Mouse (Mus musculus) heart, embryonic 14.5 days (tissue): ENCODE measurements around the gene Ddit4. TPM values are rescaled to one million over a fixed set of nuclear protein-coding genes. Genes with fewer than 3 reads are reported as not detected.

Source experiments
- ATAC-seq: fragments of 200-750 bp; cut with Nextera tagmentation; 2 replicates; pipeline ENCODE4 v1.8.0; 2017; ENCODE audit warnings: low read depth, moderate TSS enrichment; ENCODE audit not compliant: insufficient number of reproducible peaks, insufficient read depth, low FRiP score
- H3K27ac ChIP-seq, 2 experiments: fragments of 200-500 bp in 1 of 2; fragments of 300-500 bp in 1 of 2; sonication (generic) in 1 of 2; replicated peaks in 1 of 2; 2 replicates each; pipeline ENCODE4 v1.5.1; 2012 to 2014; ENCODE audit warnings: low read depth in 2 of 2, low read length in 2 of 2, control low read depth in 1 of 2, mild to moderate bottlenecking in 1 of 2, mixed read lengths in 1 of 2; ENCODE audit not compliant: control insufficient read depth in 1 of 2, insufficient read depth in 1 of 2
- H3K27me3 ChIP-seq: fragments of 300-500 bp; sonication (generic); 2 replicates; pipeline ENCODE4 v1.6.1; 2014; ENCODE audit warnings: mild to moderate bottlenecking, low read length, control low read depth; ENCODE audit not compliant: control insufficient read depth, insufficient read depth
- H3K36me3 ChIP-seq: fragments of 300-500 bp; sonication (generic); 2 replicates; pipeline ENCODE4 v1.6.1; 2014; ENCODE audit warnings: mild to moderate bottlenecking, control low read depth, low read length, mixed read lengths; ENCODE audit not compliant: control insufficient read depth, insufficient read depth
- H3K4me1 ChIP-seq, 2 experiments: fragments of 200-500 bp in 1 of 2; fragments of 300-500 bp in 1 of 2; sonication (generic) in 1 of 2; 2 replicates each; pipeline ENCODE4 v1.6.1; 2012 to 2014; ENCODE audit warnings: low read length in 2 of 2, control low read depth in 1 of 2, mixed read lengths in 1 of 2; ENCODE audit not compliant: control insufficient read depth in 2 of 2, insufficient read depth in 2 of 2
- H3K4me2 ChIP-seq: fragments of 300-500 bp; sonication (generic); 2 replicates; pipeline ENCODE4 v1.6.1; 2014; ENCODE audit warnings: mild to moderate bottlenecking, low read length
- H3K4me3 ChIP-seq, 2 experiments: fragments of 200-500 bp in 1 of 2; fragments of 300-500 bp in 1 of 2; sonication (generic) in 1 of 2; 2 replicates each; pipeline ENCODE4 v1.5.1; 2012 to 2014; ENCODE audit warnings: low read length in 2 of 2, mild to moderate bottlenecking in 2 of 2, control low read depth in 1 of 2, low read depth in 1 of 2, moderate library complexity in 1 of 2; ENCODE audit not compliant: control insufficient read depth in 1 of 2, insufficient read depth in 1 of 2
- H3K9ac ChIP-seq: fragments of 300-500 bp; sonication (generic); 2 replicates; pipeline ENCODE4 v1.6.1; 2014; ENCODE audit warnings: mild to moderate bottlenecking, low read length
- H3K9me3 ChIP-seq: fragments of 300-500 bp; sonication (generic); 2 replicates; pipeline ENCODE4 v1.6.1; 2016; ENCODE audit warnings: low read length, control low read depth; ENCODE audit not compliant: control insufficient read depth
- whole genome bisulfite sequencing: fragments of 180-500 bp; shearing (Covaris S2); extraction: QIAGEN DNeasy Blood & Tissue Kit; methylation state at CpG from one replicate; pipeline ENCODE4 v1.1.7; 2014; 5-methylcytosine and 5-hydroxymethylcytosine counted together
- polyA plus RNA-seq: library from polyadenylated mRNA; unstranded; fragments of >200 nt; fragmentation: Nextera tagmentation; extraction: Ambion mirVana; gene quantifications from 2 replicates; pipeline ENCODE4 v1.2.1, GENCODE M21; 2014

The Ddit4 gene
- polyA plus RNA-seq, 1 experiment from 2014 or later = 2.4 TPM

- Histone ChIP-seq H3K27ac (no peak overlapping the region), H3K9ac (no peak overlapping the region), H3K4me2 (no peak overlapping the region), H3K27me3 (no peaks in the 10 kb centered on the region), H3K36me3 (peaks cover 73% of the 10 kb centered on the region), H3K4me1 (peaks cover 20 to 34% of the 10 kb centered on the region in 2 experiments), H3K4me3 (no peak overlapping the region), H3K9me3 (no peaks in the 10 kb centered on the region)
- WGBS = 95% methylated on average over 9 of the region's 9 CpGs
- no peak for ATAC-seq
Observed at GRCm38 (mm10) chr10:59990393-59990792, 38.8 kb upstream of the Ddit4 start.

DNA sequence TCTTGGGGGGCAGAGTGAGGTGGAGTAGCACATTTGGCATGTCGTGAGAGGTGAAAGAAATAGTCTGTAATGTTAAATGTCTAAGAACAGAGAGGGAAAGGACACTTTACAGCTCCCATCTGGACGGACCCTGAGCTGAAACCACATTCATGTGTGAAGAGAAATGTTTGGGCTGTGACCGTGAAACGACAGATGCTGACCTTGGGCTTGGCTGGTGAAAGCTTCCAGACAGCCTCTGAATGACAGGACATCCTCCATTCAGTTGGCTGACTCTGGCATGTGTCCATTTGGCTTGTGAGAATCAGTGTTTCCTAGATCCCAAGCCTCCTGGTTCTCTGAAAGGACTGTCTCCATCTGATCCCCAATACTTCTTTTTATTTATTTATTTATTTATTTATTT, 36.4 kb upstream of the Ddit4 start:
- H3K9me3 ChIP-seq = no peaks in the 10 kb centered on the region
- H3K36me3 ChIP-seq = peaks cover 69% of the 10 kb centered on the region
- no peak overlapping the region for H3K4me3 ChIP-seq
- H3K9ac ChIP-seq = peak overlapping the region; percentile 5; the same call in 1 of the 2 replicates
- WGBS = 41% methylated on average over 4 of the region's 4 CpGs
- H3K27me3 ChIP-seq = no peaks in the 10 kb centered on the region
- H3K4me2 ChIP-seq = no peak overlapping the region
- H3K27ac ChIP-seq = peak overlapping the region; percentile 5 to 48; a peak in 2 of 4 replicates
- ATAC-seq = no peak
- peaks cover 20 to 32% of the 10 kb centered on the region in 2 experiments for H3K4me1 ChIP-seq

- peaks cover 38 to 44% of the 10 kb centered on the region in 2 experiments for H3K4me1 ChIP-seq
- no peak for ATAC-seq
Observed at GRCm38 (mm10) chr10:59982379-59982873, 30.8 kb upstream of the Ddit4 start.

DNA sequence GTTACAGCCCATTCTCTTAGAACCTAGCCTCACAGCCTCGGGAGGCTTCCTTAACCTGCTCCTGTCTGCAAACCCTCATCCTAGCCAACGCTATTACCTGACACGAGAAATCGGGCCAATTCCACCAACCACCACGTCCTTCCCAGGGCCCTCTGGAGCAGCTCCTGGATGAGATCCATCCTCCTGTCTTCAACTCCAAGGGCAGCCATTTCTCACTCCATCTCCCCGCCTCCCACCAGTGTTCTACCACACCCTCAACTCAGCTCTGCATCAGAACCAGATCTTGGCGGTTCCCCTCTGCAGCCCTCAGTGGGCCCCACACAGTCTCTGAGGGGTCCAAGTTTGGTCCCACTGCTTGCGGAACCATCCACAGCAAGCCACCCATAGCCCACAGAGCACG, 30.2 kb upstream of the Ddit4 start:
- Histone ChIP-seq H3K27me3 (no peaks in the 10 kb centered on the region), H3K9ac (0 out of 2 replicates have a peak overlapping the region, but pooled peaks have one; percentile 27), H3K9me3 (no peaks in the 10 kb centered on the region), H3K4me2 (peak overlapping the region; percentile 18; the same call in 1 of the 2 replicates), H3K36me3 (peaks cover 25% of the 10 kb centered on the region; the same call in 1 of the 2 replicates), H3K4me3 (no peak overlapping the region), H3K4me1 (peaks cover 42 to 44% of the 10 kb centered on the region in 2 experiments), H3K27ac (peak overlapping the region in 1 of 2 experiments; percentile 57; a peak in 2 of 4 replicates)
- WGBS = 44% methylated on average over 9 of the region's 9 CpGs
- ATAC-seq = peak; percentile 45; the same call in 1 of the 2 replicates

More at GRCm38 (mm10) chr10:59982379-59982873, 30.8 kb upstream of the Ddit4 start:
- Histone ChIP-seq H3K36me3 (peaks cover 31% of the 10 kb centered on the region), H3K9ac (no peak overlapping the region), H3K4me3 (no peak overlapping the region), H3K4me2 (no peak overlapping the region), H3K9me3 (no peaks in the 10 kb centered on the region), H3K27me3 (no peaks in the 10 kb centered on the region), H3K27ac (peak overlapping the region in 1 of 2 experiments; percentile 57; a peak in 1 of 4 replicates)
- 64% methylated on average over 12 of the region's 12 CpGs for WGBS

DNA sequence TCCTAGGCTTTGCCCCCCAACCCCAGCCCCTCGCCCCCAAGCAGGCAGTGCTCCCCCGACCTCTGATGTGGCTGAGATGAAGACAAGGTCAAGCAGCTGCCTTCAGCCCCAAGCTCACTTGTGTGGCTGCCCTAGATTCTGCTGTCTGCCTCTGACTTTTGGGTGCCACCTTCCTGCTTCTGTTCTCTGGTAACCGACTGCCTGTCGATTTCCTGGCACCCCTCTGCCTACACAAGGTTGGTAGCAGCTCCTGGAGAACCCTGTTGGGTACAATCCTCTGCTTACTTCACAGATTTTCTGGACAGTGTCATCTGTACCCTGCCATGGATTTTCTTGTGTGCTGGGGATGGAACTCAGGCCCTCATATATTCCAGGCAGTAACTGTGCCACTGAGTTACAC, 29.7 kb upstream of the Ddit4 start:
- Histone ChIP-seq H3K27ac (peak overlapping the region in 1 of 2 experiments; percentile 57; a peak in 2 of 4 replicates), H3K9me3 (no peaks in the 10 kb centered on the region), H3K9ac (0 out of 2 replicates have a peak overlapping the region, but pooled peaks have one; percentile 27), H3K36me3 (peaks cover 20% of the 10 kb centered on the region; the same call in 1 of the 2 replicates), H3K4me3 (no peak overlapping the region), H3K27me3 (no peaks in the 10 kb centered on the region), H3K4me1 (peaks cover 42 to 46% of the 10 kb centered on the region in 2 experiments), H3K4me2 (no peak overlapping the region)
- no peak for ATAC-seq
- 64% methylated on average over 4 of the region's 4 CpGs for WGBS

DNA sequence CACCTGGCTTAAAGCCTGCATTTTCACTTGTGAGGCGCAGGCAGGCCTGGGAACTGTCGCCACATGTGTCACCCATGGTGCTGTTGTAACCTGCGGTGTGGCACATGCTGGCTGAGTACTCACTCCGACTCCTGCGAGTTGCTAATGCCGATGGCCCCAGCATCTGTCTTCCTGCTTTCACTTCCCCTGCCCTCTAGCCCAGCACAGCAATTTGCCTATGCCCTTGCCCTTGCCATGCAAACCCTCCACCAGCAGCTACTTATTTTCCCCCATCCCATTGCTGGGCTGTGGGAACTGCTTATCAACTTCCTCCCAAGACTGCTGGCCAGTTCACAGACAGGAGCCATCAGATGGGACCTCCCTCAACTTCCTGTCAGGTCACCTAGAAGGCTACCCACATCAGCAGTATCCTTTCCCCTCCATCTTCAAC, 29.2 kb upstream of the Ddit4 start:
- Histone ChIP-seq H3K9ac (no peak overlapping the region), H3K27ac (peak overlapping the region; percentile 4 to 57; a peak in 2 of 4 replicates), H3K4me3 (no peak overlapping the region), H3K27me3 (no peaks in the 10 kb centered on the region), H3K4me1 (peaks cover 42 to 46% of the 10 kb centered on the region in 2 experiments), H3K36me3 (0 out of 2 replicates have a peak, but pooled peaks cover 15% of the 10 kb centered on the region), H3K4me2 (no peak overlapping the region), H3K9me3 (no peaks in the 10 kb centered on the region)
- ATAC-seq = no peak; the same call in 1 of the 2 replicates
- WGBS = 60% methylated on average over 6 of the region's 6 CpGs

GRCm38 (mm10) chr10:59978873-59979743, 27.5 kb upstream of the Ddit4 start:
- Histone ChIP-seq H3K27ac (peak overlapping the region; percentile 62 to 80), H3K9ac (peak overlapping the region; percentile 23; the same call in 1 of the 2 replicates), H3K36me3 (0 out of 2 replicates have a peak, but pooled peaks cover 4% of the 10 kb centered on the region), H3K27me3 (no peaks in the 10 kb centered on the region), H3K4me3 (no peak overlapping the region), H3K4me2 (peak overlapping the region; percentile 33; the same call in 1 of the 2 replicates), H3K9me3 (no peaks in the 10 kb centered on the region), H3K4me1 (peaks cover 53 to 59% of the 10 kb centered on the region in 2 experiments)
- peak; percentile 41 for ATAC-seq
- 26% methylated on average over 11 of the region's 11 CpGs for WGBS
